Mouse (Mus musculus) heart, embryonic 14.5 days (tissue): ENCODE results near the gene Bcan. TPM values are rescaled to one million over a fixed set of nuclear protein-coding genes. Genes with fewer than 3 reads are reported as not detected.

Experiments used
- ATAC-seq: fragments of 200-750 bp; cut with Nextera tagmentation; 2 replicates; pipeline ENCODE4 v1.8.0; 2017; ENCODE audit warnings: low read depth, moderate TSS enrichment; ENCODE audit not compliant: insufficient number of reproducible peaks, insufficient read depth, low FRiP score
- H3K27ac ChIP-seq, 2 experiments: fragments of 200-500 bp in 1 of 2; fragments of 300-500 bp in 1 of 2; sonication (generic) in 1 of 2; replicated peaks in 1 of 2; 2 replicates each; pipeline ENCODE4 v1.5.1; 2012 to 2014; ENCODE audit warnings: low read depth in 2 of 2, low read length in 2 of 2, control low read depth in 1 of 2, mild to moderate bottlenecking in 1 of 2, mixed read lengths in 1 of 2; ENCODE audit not compliant: control insufficient read depth in 1 of 2, insufficient read depth in 1 of 2
- H3K27me3 ChIP-seq: fragments of 300-500 bp; sonication (generic); 2 replicates; pipeline ENCODE4 v1.6.1; 2014; ENCODE audit warnings: mild to moderate bottlenecking, low read length, control low read depth; ENCODE audit not compliant: control insufficient read depth, insufficient read depth
- H3K36me3 ChIP-seq: fragments of 300-500 bp; sonication (generic); 2 replicates; pipeline ENCODE4 v1.6.1; 2014; ENCODE audit warnings: mild to moderate bottlenecking, control low read depth, low read length, mixed read lengths; ENCODE audit not compliant: control insufficient read depth, insufficient read depth
- H3K4me1 ChIP-seq, 2 experiments: fragments of 200-500 bp in 1 of 2; fragments of 300-500 bp in 1 of 2; sonication (generic) in 1 of 2; 2 replicates each; pipeline ENCODE4 v1.6.1; 2012 to 2014; ENCODE audit warnings: low read length in 2 of 2, control low read depth in 1 of 2, mixed read lengths in 1 of 2; ENCODE audit not compliant: control insufficient read depth in 2 of 2, insufficient read depth in 2 of 2
- H3K4me2 ChIP-seq: fragments of 300-500 bp; sonication (generic); 2 replicates; pipeline ENCODE4 v1.6.1; 2014; ENCODE audit warnings: mild to moderate bottlenecking, low read length
- H3K4me3 ChIP-seq, 2 experiments: fragments of 200-500 bp in 1 of 2; fragments of 300-500 bp in 1 of 2; sonication (generic) in 1 of 2; 2 replicates each; pipeline ENCODE4 v1.5.1; 2012 to 2014; ENCODE audit warnings: low read length in 2 of 2, mild to moderate bottlenecking in 2 of 2, control low read depth in 1 of 2, low read depth in 1 of 2, moderate library complexity in 1 of 2; ENCODE audit not compliant: control insufficient read depth in 1 of 2, insufficient read depth in 1 of 2
- H3K9ac ChIP-seq: fragments of 300-500 bp; sonication (generic); 2 replicates; pipeline ENCODE4 v1.6.1; 2014; ENCODE audit warnings: mild to moderate bottlenecking, low read length
- H3K9me3 ChIP-seq: fragments of 300-500 bp; sonication (generic); 2 replicates; pipeline ENCODE4 v1.6.1; 2016; ENCODE audit warnings: low read length, control low read depth; ENCODE audit not compliant: control insufficient read depth
- WGBS: fragments of 180-500 bp; shearing (Covaris S2); extraction: QIAGEN DNeasy Blood & Tissue Kit; methylation state at CpG from one replicate; pipeline ENCODE4 v1.1.7; 2014; 5-methylcytosine and 5-hydroxymethylcytosine counted together
- polyA plus RNA-seq: library from polyadenylated mRNA; unstranded; fragments of >200 nt; fragmentation: Nextera tagmentation; extraction: Ambion mirVana; gene quantifications from 2 replicates; pipeline ENCODE4 v1.2.1, GENCODE M21; 2014

Bcan gene
- polyA plus RNA-seq, 1 experiment from 2014 or later = 0.31 TPM

DNA sequence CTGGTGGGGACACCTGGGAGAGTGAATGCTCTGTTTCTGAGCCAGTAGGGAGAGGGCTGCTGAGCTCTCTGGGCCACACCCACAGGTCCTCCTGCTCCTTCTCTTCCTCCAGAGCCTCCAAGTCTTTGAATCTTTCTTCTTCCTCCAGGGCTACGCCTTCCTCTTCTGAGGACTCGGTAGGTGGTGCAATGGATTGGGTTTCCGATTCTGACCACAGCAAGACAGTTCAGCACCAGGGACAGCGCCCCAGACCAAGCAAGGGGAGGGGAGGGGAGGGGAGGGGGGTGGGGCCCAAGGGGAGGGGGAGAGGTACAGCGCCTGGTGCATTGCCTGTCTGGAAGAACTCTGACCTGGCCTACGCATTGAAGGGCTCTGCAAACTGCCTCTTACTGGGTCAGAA is 6.6 kb downstream of the Bcan start:
- 2% methylated on average over 5 of the region's 6 CpGs for WGBS
- Histone ChIP-seq H3K4me3 (no peak overlapping the region), H3K9me3 (no peaks in the 10 kb centered on the region), H3K36me3 (no peaks in the 10 kb centered on the region), H3K4me2 (no peak overlapping the region), H3K27ac (no peak overlapping the region), H3K4me1 (peaks cover 3 to 7% of the 10 kb centered on the region in 2 experiments; a peak in 3 of 4 replicates), H3K27me3 (peaks cover 97% of the 10 kb centered on the region), H3K9ac (no peak overlapping the region)
- no peak for ATAC-seq

DNA sequence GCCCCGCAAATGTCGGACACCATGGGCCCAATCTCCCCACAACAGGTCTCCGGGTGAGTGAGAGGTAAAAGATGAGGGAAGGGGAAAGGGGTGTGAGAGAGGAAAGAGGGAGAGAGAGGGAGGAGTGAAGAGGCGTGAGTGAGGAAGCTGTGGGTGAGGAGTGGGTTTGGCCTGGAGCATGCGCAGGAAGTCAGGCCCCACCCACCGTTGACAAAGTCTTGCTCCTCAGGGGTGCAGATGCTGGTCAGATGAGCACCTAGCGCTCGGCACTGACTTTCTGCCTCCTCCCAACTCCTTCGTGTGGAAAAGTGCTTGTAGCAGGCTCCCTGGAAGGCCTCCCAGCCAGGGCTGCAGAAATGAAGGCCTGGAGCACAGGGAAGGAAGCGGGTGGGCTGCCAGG is 10.1 kb downstream of the Bcan start:
- ATAC-seq = no peak
- Histone ChIP-seq H3K9me3 (no peaks in the 10 kb centered on the region), H3K36me3 (no peaks in the 10 kb centered on the region), H3K4me3 (no peak overlapping the region), H3K27ac (no peak overlapping the region), H3K4me1 (peaks cover 23 to 31% of the 10 kb centered on the region in 2 experiments), H3K4me2 (no peak overlapping the region), H3K27me3 (peaks cover 63% of the 10 kb centered on the region), H3K9ac (no peak overlapping the region)
- 22% methylated on average over 10 of the region's 10 CpGs for WGBS

DNA sequence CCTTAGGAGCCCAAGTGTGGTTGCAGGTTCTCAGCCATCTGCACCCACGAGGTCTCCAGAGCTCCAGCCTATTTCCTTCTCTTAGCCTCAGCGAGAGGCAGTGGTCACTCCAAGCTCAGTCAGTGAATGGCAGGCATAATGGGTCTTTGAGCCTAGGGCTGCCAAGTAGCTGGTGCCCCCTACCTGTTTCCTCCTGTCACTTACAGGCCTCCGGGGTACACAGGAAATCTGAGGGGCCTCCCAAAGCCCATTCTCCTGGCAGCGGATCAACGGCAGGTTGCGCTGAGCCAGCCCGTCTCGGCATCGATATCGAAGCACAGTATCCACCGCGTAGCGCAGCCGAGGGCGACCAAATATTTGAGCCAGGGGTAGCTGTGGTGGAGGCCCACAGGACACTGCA is 12.0 kb downstream of the Bcan start:
- no peak for ATAC-seq
- H3K9me3 ChIP-seq = no peaks in the 10 kb centered on the region
- H3K27me3 ChIP-seq = peaks cover 45% of the 10 kb centered on the region
- H3K4me2 ChIP-seq = peak overlapping the region; percentile 67
- H3K27ac ChIP-seq = no peak overlapping the region
- 5% methylated on average over 15 of the region's 15 CpGs for WGBS
- H3K4me1 ChIP-seq = peaks cover 37 to 48% of the 10 kb centered on the region in 2 experiments
- H3K9ac ChIP-seq = peak overlapping the region; percentile 56; the same call in 1 of the 2 replicates
- no peaks in the 10 kb centered on the region for H3K36me3 ChIP-seq
- H3K4me3 ChIP-seq = peak overlapping the region; percentile 33 to 34

DNA sequence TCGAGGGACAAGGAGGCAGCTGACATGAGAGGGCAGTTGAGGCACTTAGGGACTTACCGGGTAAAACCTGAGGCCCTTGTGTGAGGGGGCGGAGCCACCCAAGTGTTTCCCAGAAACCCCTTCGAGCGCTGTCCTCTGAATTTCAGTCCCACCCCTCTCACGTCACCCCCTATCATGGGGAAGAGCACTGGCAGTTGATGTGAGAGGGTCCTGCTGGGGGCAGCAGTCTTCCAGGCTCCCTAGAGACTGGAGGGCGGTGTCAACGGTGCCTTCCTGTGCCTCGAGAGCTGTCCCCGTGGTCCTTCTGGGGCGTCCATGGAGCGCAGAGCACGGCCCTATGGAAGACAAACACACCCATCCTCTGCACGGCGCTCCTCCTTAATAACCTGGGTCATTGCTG is 12.4 kb downstream of the Bcan start:
- H3K4me1 ChIP-seq = peaks cover 42 to 53% of the 10 kb centered on the region in 2 experiments
- H3K27me3 ChIP-seq = peaks cover 40% of the 10 kb centered on the region
- H3K36me3 ChIP-seq = no peaks in the 10 kb centered on the region
- WGBS = 1% methylated on average over 15 of the region's 15 CpGs
- peak overlapping the region in 1 of 2 experiments; percentile 84; a peak in 1 of 4 replicates for H3K27ac ChIP-seq
- H3K4me3 ChIP-seq = peak overlapping the region; percentile 33 to 34
- peak overlapping the region; percentile 56 for H3K9ac ChIP-seq
- H3K4me2 ChIP-seq = peak overlapping the region; percentile 67
- ATAC-seq = no peak
- no peaks in the 10 kb centered on the region for H3K9me3 ChIP-seq

DNA sequence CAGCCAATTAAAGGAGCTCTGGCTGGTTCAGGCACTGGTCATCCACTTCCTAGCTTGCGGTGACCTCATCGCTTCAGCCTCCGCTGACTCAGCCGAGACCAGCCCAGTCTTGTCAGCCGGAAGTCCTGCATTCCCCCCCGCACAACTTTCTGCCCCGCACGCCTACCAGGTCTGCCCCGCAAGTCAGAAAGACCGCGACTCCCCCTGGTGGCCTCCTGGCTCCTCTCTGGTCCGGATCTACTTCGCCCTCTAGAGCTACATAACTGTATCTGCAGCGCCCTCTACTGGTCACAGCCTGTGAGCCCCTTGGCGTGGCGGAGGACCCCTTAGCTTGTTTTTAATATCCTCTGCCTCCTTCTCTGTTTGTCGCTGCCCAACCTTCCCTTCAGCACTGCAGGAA is 13.2 kb downstream of the Bcan start:
- Histone ChIP-seq H3K36me3 (no peaks in the 10 kb centered on the region), H3K9me3 (no peaks in the 10 kb centered on the region), H3K4me2 (peak overlapping the region; percentile 67), H3K4me3 (peak overlapping the region; percentile 33 to 34), H3K4me1 (peaks cover 49 to 60% of the 10 kb centered on the region in 2 experiments), H3K9ac (peak overlapping the region; percentile 56), H3K27me3 (peaks cover 33% of the 10 kb centered on the region), H3K27ac (peak overlapping the region; percentile 3 to 84)
- WGBS = 0% methylated on average over 17 of the region's 17 CpGs
- peak; percentile 66 for ATAC-seq

DNA sequence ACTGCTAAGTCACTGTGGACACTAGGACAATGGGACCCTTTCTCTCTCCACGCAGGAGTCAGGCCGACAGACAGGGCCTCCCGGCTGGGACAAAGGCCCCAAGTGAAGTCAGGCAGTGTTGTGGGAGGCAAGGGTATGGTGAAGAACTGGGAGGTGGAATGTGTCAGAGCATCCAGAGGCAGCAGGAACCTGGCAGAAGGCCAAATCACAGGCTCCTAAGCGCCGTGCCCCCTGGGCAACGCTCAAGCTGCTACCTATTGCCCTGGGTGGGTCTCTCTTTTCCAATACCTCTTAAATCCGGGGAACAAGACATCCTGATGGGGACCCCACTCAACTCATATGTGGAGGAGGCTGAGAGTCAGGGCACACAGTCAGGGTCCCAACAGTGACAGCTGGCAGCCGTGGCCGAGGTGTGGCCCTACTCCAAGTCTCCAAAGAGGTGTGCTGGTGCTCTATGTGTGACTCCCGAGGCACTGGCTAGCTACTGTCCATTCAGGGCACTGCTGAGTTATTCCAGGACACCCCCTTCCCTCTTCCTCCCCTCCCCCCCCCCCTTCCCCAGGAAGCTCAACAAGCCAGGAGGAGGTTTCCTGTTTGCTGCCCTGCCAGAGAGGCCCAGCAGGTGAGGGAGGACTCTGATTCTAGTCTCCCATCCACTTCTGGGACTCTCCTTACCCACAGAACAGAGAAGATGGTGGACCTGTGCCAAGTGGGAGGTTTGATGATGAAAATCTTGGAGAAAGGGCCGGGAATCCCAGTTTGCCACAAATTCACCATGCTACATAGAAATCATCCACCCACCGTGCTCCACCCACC is 14.3 kb downstream of the Bcan start:
- H3K36me3 ChIP-seq = no peaks in the 10 kb centered on the region
- H3K27ac ChIP-seq = peak overlapping the region; percentile 43 to 84
- H3K4me3 ChIP-seq = no peak overlapping the region
- H3K4me2 ChIP-seq = peak overlapping the region; percentile 67
- no peak for ATAC-seq
- H3K9ac ChIP-seq = peak overlapping the region; percentile 58
- H3K9me3 ChIP-seq = no peaks in the 10 kb centered on the region
- H3K4me1 ChIP-seq = peaks cover 57 to 67% of the 10 kb centered on the region in 2 experiments
- 16% methylated on average over 12 of the region's 12 CpGs for WGBS
- H3K27me3 ChIP-seq = peaks cover 21% of the 10 kb centered on the region

DNA sequence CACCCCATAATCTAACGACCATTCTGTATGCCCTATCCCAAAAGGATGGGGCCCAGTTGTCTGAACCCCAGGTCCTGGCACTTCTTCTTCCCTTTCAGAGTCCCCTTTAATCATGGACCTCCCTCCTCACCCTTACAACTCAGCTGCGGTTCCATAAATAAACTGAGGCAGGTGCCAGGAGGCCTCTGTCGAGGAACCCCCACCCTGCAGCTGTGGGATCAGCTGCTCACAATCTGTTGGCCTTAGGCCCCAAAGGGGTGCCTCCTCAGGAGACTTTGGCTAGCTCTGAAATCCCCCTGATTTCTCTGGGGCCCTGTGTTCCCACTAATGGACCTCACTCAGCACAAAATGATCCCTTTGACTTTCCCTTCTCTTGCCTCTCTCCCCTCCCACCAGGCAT is 15.9 kb downstream of the Bcan start:
- ATAC-seq = no peak
- Histone ChIP-seq H3K4me1 (peaks cover 57 to 67% of the 10 kb centered on the region in 2 experiments), H3K36me3 (no peaks in the 10 kb centered on the region), H3K4me2 (peak overlapping the region; percentile 58), H3K27me3 (peaks cover 8% of the 10 kb centered on the region), H3K9ac (peak overlapping the region; percentile 70; the same call in 1 of the 2 replicates), H3K9me3 (no peaks in the 10 kb centered on the region), H3K27ac (peak overlapping the region in 1 of 2 experiments; percentile 98; a peak in 3 of 4 replicates), H3K4me3 (no peak overlapping the region)
- 30% methylated on average over 3 of the region's 3 CpGs for WGBS
